Mouse (Mus musculus) bone marrow macrophage, adult 2 months (primary cell): ENCODE measurements at regions not wholly inside any gene's neighbourhood (a gene's known extent, or its start where the extent isn't known, plus 50 kb on each side); places are given as distances from the start of the nearest gene placed in this dataset.

Source experiments
- CTCF ChIP-seq: IDR thresholded peaks from 2 replicates; pipeline ENCODE4 v1.5.1; 2012; ENCODE audit warnings: low read depth, mild to moderate bottlenecking, low read length, moderate library complexity
- POLR2A ChIP-seq: IDR thresholded peaks from 2 replicates; pipeline ENCODE4 v1.6.1; 2012; ENCODE audit warnings: mild to moderate bottlenecking, low read depth, low read length, borderline replicate concordance

DNA sequence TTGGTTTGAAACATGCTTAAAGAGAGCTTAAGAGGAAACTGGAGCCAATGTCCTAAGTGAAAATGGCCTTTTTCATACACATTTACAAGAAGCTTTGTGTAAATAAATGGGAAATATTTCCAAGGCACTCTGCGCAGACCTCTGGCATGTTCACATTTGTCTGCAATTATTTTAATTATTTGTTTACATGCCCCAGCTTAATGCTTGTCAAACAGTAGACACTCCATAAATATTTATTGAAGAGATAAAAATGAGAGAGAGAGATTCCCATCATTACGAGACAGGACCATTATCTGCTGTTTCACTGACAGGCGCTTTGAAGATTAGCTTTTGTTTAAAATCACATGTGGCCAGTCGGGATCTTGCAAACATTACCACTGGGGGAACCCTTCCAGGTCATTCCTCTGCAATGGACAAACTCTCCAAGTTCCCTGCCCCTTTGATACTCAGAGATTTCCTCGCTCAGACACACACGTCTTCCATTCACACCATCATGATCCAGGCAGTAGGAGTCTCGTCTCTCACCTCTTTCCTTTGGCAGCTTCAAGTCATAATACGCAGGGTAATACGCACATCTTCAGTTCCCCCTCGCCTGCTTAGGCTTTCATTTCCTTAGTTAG is 154.3 kb downstream of the Hs3st3b1 start:
- TF ChIP-seq POLR2A = no peak
- no peak for TF ChIP-seq CTCF
